Mouse (Mus musculus) yolk sac, embryonic 10.5 days (tissue): ENCODE results near the gene Pax5.

Experiments
- DNase-seq: peaks from one replicate; pipeline ENCODE4 v3.0.0-alpha.2; 2017; ENCODE audit warnings: low spot score

Gene Pax5

GRCm38 (mm10) chr4:44667369-44667768, 42.9 kb downstream of the Pax5 start:
- DNase-seq = no peak

- no peak for DNase-seq
These were observed 45.6 kb downstream of the Pax5 start for GRCm38 (mm10) chr4:44664767-44665056.

GRCm38 (mm10) chr4:44664004-44664766, 46.1 kb downstream of the Pax5 start:
- DNase-seq = peak; percentile 19

- no peak for DNase-seq
These were observed 46.8 kb downstream of the Pax5 start for GRCm38 (mm10) chr4:44663489-44663888.

- no peak for DNase-seq
These were observed 65.1 kb downstream of the Pax5 start for GRCm38 (mm10) chr4:44645181-44645580.

GRCm38 (mm10) chr4:44641831-44642587, 68.3 kb downstream of the Pax5 start:
- peak; percentile 40 for DNase-seq

GRCm38 (mm10) chr4:44635618-44636017, 74.7 kb downstream of the Pax5 start:
- no peak for DNase-seq

- DNase-seq = peak; percentile 57
These were observed 76.4 kb downstream of the Pax5 start for GRCm38 (mm10) chr4:44633694-44634524.

GRCm38 (mm10) chr4:44630059-44630458, 80.2 kb downstream of the Pax5 start:
- DNase-seq = no peak

GRCm38 (mm10) chr4:44627890-44628289, 82.4 kb downstream of the Pax5 start:
- no peak for DNase-seq

GRCm38 (mm10) chr4:44625108-44625424, 85.2 kb downstream of the Pax5 start:
- no peak for DNase-seq

GRCm38 (mm10) chr4:44624232-44625107, 85.8 kb downstream of the Pax5 start:
- no peak for DNase-seq

GRCm38 (mm10) chr4:44623435-44623727, 86.9 kb downstream of the Pax5 start:
- no peak for DNase-seq

- DNase-seq = no peak
These were observed 87.4 kb downstream of the Pax5 start for GRCm38 (mm10) chr4:44622682-44623434.

GRCm38 (mm10) chr4:44620241-44620640, 90.0 kb downstream of the Pax5 start:
- no peak for DNase-seq

- DNase-seq = no peak
These were observed 96.1 kb downstream of the Pax5 start for GRCm38 (mm10) chr4:44614066-44614667.

GRCm38 (mm10) chr4:44612392-44612791, 97.9 kb downstream of the Pax5 start:
- DNase-seq = no peak

GRCm38 (mm10) chr4:44605453-44605852, 104.8 kb downstream of the Pax5 start:
- DNase-seq = no peak

- peak; percentile 83 for DNase-seq
These were observed 108.0 kb downstream of the Pax5 start for GRCm38 (mm10) chr4:44602257-44602801.

- peak; percentile 73 for DNase-seq
These were observed 108.9 kb downstream of the Pax5 start for GRCm38 (mm10) chr4:44601370-44601769.

GRCm38 (mm10) chr4:44600875-44601274, 109.4 kb downstream of the Pax5 start:
- DNase-seq = no peak
